Mouse (Mus musculus) CH12.LX (cell line): ENCODE results near the gene Ndst4.

Experiments used
- CTCF ChIP-seq, 2 experiments: IDR thresholded peaks in 1 of 2; conservative IDR thresholded peaks in 1 of 2; 2 replicates each; pipeline ENCODE4 v1.5.1; 2011 to 2012; ENCODE audit warnings: low read depth in 2 of 2, low read length in 2 of 2, improper control_type of control experiment in 1 of 2, inconsistent platforms in 1 of 2, mild to moderate bottlenecking in 1 of 2, moderate library complexity in 1 of 2
- E2F4 ChIP-seq: IDR thresholded peaks from 2 replicates; pipeline ENCODE4 v1.6.1; 2011; ENCODE audit warnings: low read depth, low read length, improper control_type of control experiment; ENCODE audit not compliant: insufficient replicate concordance
- ETS1 ChIP-seq: conservative IDR thresholded peaks from 2 replicates; pipeline ENCODE4 v1.6.1; 2012; ENCODE audit warnings: low read depth, mild to moderate bottlenecking, inconsistent platforms, low read length, improper control_type of control experiment, moderate library complexity
- IRF4 ChIP-seq: IDR thresholded peaks from 2 replicates; pipeline ENCODE4 v1.6.1; 2014; ENCODE audit warnings: low read depth, mild to moderate bottlenecking, inconsistent platforms, low read length, improper control_type of control experiment
- KAT2A ChIP-seq: IDR thresholded peaks from 2 replicates; pipeline ENCODE4 v1.6.1; 2012; ENCODE audit warnings: low read length, improper control_type of control experiment, inconsistent platforms; ENCODE audit not compliant: insufficient replicate concordance
- MAFK ChIP-seq: IDR thresholded peaks from 2 replicates; pipeline ENCODE4 v1.6.1; 2011; ENCODE audit warnings: low read length, improper control_type of control experiment; ENCODE audit not compliant: insufficient replicate concordance
- MAX ChIP-seq: IDR thresholded peaks from 2 replicates; pipeline ENCODE4 v1.6.1; 2011; ENCODE audit warnings: low read length, improper control_type of control experiment
- NELFE ChIP-seq: IDR thresholded peaks from 2 replicates; pipeline ENCODE4 v1.6.1; 2011; ENCODE audit warnings: low read depth, low read length, improper control_type of control experiment
- POLR2A ChIP-seq: IDR thresholded peaks from 2 replicates; pipeline ENCODE4 v1.6.1; 2011; ENCODE audit warnings: low read depth, mild to moderate bottlenecking, improper control_type of control experiment, low read length
- POLR2AphosphoS2 ChIP-seq: IDR thresholded peaks from 2 replicates; pipeline ENCODE4 v1.6.1; 2011; ENCODE audit warnings: low read depth, low read length, improper control_type of control experiment
- UBTF ChIP-seq: IDR thresholded peaks from 2 replicates; pipeline ENCODE4 v1.6.1; 2012; ENCODE audit warnings: low read depth, mild to moderate bottlenecking, inconsistent platforms, low read length, improper control_type of control experiment, moderate library complexity
- USF2 ChIP-seq: conservative IDR thresholded peaks from 2 replicates; pipeline ENCODE4 v1.6.1; 2011; ENCODE audit warnings: low read depth, low read length, improper control_type of control experiment

GRCm38 (mm10) chr3:125745142-125745496, 341.2 kb downstream of the Ndst4 start:
- TF ChIP-seq KAT2A (no peak), IRF4 (no peak), CTCF (conservative IDR thresholded peaks at IDR 0.05 in 1 of 2, IDR thresholded peaks at IDR 0.05 in 1 of 2; ENCODE audit: low read depth in 2 of 2, low read length in 2 of 2) (no peak), POLR2A (no peak), ETS1 (no peak), MAFK (no peak), NELFE (no peak), USF2 (no peak), E2F4 (no peak), POLR2AphosphoS2 (no peak), UBTF (no peak), MAX (no peak)
